Mouse (Mus musculus): ENCODE measurements at regions not wholly inside any gene's neighbourhood (a gene's known extent, or its start where the extent isn't known, plus 50 kb on each side); places are given as distances from the start of the nearest gene placed in this dataset.
"Not testable (repeated sequence)": the region's sequence is repeated elsewhere in the genome, so short reads cannot be mapped to it uniquely, and the experiment has no call there.

DNA sequence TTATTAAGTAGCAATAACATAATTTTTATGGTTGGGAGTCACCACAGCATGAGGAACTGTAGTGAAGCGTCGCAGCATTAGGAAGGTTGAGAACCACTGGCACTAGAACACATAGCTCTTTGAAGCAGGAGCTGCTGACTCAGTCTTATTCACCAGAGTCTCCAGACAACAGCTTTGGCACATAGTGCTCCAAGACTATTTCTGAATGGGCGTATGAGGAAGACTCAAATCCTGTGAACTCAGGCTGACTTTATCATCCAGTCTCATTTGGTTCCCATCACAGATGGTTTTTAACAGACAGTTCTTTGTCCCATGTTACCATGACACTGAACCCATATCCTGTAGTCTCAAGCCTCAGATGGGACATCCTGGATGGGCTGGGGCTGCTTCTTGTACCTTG lies 282.5 kb downstream of the 4933412E24Rik start:
- DNase-seq (ENCODE audit: low spot score in 2 of 2): no peak

DNA sequence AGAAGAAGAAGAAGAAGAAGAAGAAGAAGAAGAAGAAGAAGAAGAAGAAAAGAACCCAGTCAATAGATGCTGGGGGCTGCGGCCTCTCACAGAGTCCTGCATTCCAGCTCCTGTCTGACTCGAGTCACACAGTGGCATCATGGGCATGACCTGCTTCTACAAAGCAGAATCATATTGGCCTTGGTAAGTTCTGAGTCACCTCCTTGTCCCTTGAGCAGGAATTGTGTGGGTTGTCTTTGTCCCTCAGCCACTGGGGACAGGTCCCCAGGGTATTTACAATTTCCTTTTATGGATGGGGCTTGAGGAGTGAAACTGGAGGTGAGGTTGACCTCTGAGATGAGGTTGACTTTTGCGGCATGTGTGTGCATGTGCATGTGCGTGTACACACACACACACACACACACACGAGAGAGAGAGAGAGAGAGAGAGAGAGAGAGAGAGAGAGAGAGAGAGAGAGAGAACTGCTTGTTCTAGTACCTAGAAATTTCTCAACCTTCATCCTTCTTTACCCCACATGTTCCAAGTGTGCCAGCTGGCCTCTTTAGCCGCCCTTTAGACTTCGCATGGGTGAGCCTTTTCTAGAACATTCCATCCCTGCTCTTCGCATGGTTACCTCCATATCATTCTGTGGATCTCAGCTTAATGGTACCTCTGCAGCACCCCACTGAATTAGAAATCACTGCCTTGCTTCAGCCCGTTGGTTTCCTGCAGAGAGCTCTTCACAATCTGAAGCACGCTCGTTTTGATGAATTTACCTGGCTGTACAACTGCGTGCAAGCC lies 283.2 kb downstream of the 4933412E24Rik start:
- no peak for DNase-seq (ENCODE audit: low spot score in 2 of 2)

DNA sequence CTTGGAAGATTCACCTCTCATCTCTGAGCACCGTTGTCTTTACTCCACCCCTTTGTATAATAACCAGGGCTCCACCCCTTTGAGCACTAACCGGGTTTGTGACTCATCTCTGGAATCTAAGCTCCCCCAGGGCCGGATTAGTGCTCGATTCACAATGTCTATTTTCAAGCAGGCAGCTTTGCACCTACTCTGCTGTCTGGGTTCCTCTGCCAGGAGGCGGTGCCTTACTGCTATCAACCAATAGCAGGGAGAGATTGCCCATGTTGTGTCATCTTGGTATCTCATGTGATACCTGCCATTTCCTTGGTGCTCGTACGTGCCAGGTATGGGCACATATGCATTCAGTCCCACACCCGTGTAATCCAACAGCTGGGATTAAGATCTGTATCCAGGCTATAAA lies 285.3 kb downstream of the 4933412E24Rik start:
- DNase-seq (ENCODE audit: low spot score in 2 of 2): no peak

DNA sequence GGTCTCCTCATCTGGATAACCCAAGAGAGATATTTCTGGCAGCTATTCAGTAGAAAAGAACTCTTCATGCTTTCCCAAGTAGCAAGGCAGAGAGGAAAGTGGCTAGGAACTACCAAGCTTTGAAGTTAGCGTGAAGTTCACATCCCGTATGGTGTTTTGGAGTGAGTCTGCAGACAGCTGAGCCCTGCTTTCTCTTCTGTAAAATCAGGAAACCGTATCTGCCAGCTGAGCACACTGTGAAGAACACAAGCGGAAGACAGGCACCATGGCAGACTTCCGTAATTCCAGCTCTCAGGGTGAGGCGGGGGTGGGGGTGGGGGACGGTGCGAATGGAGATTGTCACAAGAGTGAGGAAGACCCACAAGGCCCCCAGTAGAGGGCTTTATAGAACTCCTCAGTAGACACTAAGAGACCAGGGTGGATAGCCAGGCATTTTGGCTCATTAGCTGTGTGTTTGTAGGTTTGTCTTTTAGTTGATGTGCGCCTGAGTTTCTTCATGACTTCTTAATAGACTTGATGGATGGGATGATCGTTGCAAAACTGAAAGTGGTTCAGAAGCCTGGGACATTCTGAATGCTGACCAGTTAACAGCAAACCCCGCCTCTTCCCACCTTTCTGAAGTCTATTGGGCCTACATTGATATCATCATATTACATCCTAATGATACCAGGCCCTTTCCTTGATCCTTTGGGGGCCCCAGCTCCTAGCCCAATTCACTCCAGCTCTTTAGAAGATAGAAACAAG lies 287.4 kb downstream of the 4933412E24Rik start:
- peak; percentile 28 to 54 for DNase-seq (ENCODE audit: low spot score in 2 of 2)

DNA sequence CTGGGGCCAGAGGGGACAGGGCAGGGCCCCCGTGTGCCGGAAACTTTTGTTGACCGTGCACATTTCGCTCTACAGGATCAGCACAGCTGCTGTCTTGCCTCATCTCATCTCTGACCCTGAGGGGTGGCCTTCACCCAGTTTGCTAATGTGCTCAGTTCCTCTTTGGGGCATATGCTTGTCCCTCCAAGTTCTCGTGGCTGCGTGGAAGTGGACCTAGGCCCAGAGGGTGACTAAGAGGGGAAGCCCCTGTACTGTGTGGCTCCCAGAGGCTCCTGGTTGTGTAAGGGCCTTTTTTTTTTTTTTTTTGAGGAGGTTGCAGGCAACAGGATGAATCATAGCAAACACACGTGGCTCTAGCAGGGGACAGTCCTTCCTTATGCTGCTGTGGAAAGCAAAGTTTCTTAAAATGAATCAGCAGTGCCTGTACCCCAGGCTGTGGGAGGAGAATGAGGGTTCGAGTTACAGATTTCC lies 288.2 kb downstream of the 4933412E24Rik start:
- DNase-seq (ENCODE audit: low spot score in 2 of 2): peak; percentile 75 to 89

DNA sequence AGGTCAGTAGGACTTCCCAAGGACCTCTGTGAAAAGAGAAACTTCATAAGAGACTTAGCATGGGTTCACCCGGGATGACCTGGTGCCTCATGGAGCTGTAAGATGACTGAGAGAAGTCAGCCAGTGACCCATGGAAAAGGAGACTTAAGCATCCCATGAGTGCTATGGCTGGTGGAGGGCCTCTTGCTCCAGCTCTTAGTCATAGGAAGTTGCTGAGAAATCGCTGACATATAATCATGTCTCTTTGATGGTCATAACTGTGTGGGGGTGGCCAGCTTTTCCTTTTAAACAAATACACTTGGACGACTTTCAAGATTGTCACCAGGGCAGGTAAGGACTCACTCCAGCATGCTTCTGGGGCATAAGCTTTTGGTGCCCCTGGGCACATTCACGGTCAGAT lies 290.5 kb downstream of the 4933412E24Rik start:
- DNase-seq (ENCODE audit: low spot score in 2 of 2): no peak

DNA sequence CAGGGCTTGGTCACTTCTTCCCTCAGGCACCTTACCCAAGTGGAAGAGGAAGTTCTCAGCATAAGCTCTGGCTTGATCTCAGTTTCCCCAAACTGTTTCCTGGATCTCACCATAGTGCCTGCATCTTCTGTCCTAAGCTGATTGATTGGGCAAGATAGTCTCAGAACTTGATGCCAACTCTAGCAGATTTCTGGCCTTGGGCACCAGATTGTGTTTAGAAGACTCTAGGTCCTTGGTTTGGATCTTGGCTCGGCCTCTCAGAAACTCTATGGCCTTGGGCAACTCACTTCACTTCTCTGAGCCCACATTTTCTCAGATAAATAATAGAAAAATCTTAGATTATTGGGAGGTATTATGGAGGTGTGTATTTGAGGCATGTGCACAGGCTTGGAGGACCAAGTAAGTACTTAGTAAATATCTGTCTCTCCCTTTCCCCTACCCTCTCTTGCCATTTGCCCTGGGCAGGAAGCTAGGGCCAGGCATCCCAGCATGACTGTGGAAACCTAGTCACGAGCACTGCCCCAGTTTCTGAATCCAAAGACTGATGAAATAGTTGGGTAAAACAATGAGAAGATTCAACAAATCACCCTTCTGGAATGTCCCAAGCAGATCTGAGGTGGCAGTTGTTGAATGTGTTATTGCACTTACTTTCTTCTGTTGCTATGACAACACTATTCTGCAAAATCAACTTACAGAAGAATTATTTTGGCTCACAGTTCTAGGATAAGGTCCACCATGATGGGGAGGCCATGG lies 293.6 kb downstream of the 4933412E24Rik start:
- DNase-seq (ENCODE audit: low spot score in 2 of 2): no peak

DNA sequence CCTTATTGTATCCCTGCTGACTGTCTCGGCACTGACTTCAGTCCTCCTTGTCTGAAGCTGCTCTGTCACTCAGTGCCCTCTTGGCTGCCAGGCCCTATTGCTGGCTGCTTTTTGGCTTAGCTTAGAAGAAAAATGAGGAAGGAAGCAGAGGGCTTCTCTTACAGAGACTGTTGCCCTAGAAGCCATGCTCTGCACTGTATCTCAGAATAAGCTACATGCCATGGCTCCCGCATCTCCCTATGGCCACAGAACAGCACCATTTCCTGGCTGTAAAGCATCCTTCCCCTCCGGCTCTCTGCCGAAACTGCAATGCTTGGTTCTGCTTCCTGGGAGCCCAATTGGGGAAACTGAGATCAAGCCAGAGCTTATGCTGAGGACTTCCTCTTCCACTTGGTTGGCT lies 295.0 kb downstream of the 4933412E24Rik start:
- DNase-seq (ENCODE audit: low spot score in 2 of 2): peak; percentile 24 to 48

DNA sequence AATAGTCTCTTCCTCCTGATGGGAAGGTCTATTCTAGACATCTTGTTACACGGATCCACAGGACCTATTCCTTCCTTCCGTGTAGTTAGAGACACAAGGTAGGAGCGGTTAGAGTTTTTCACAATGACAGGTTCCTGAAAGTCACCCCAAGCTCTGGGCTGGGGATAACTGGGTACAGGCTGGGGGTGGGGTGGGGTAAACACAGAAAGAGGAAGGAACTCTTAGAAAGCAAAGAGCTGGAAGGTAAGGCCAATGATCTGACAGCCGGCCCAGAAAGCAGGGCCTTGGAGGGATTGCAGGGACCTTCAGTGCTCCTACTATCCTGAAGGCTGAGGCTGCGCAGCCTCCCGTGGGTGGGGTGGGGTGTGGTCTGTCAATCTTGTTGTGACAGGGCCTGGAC lies 295.4 kb downstream of the 4933412E24Rik start:
- no peak for DNase-seq (ENCODE audit: low spot score in 2 of 2)

DNA sequence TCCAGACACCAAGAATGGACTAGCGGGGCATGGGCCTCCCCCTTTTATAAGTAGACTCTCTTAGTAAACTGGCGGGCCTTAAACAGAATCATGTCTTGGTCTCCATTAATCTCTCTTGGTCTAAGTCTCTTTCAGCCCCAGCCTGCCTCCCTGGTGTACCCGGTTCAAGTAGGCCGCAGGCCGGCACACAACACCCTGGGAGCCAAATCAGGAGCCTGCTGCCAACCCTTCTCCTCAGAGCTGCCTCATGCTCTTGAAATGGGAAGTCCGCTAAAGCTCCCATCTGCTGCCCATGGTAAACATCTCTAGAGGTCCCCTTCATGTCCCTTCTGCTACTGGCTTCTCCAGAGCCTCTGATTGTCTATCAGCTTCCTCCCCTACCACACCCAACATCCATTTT lies 296.3 kb downstream of the 4933412E24Rik start:
- no peak for DNase-seq (ENCODE audit: low spot score in 2 of 2)

DNA sequence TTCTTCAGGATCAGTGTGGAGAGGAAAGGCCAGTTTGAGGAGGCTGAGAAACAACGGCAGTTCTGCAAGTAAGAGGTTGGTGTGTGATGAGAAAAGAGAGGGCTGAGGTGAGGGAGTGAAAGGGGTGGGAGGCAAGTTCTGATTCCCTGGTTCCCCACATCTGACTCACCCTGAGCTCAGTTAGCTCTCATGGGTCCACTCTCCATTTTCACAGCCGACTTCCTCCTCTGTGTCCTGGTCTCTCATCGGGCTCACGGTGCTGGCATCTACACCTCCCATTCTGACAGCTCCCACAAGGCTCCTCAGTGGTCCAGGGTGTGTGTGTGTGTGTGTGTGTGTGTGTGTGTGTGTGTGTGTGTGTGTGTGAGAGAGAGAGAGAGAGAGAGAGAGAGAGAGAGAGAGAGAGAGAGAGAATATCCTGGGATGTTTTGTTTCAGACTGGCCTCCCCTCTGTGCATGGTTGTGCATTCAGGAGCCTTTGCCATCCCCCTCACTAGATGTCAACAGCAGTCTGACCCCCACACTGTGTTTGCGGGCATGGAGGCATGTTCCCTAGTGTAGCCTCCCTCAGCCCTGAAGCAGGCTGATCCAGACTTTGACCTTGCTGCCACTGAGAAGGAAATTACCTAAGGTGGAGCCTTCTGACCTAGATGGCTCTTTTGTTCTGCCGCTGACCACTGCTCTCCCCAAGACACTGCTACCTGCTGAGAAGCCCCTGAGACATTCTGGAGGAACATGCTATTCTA lies 296.9 kb downstream of the 4933412E24Rik start:
- DNase-seq (ENCODE audit: low spot score in 2 of 2): not testable (repeated sequence)

DNA sequence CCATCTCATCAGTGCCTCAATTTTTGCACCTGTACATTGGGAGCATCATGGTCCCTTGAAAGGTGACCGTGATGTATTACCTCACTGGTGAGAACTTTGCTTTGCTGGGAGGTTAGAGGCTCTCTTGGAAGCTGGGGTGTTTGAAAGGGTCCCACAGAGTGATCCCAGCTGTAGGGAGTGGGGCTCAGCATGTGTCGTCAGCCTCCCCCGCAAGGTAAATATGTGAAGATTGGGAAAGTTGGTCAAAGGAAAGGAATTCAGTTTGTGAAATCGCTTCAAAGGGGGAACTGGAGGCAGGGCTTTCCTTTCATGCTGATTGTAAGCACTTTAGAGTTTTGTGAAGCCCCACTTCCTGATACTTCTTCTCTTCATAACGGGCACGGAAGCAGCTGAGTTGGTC lies 299.5 kb downstream of the 4933412E24Rik start:
- DNase-seq (ENCODE audit: low spot score in 2 of 2): peak in 1 of 2 experiments; percentile 18

DNA sequence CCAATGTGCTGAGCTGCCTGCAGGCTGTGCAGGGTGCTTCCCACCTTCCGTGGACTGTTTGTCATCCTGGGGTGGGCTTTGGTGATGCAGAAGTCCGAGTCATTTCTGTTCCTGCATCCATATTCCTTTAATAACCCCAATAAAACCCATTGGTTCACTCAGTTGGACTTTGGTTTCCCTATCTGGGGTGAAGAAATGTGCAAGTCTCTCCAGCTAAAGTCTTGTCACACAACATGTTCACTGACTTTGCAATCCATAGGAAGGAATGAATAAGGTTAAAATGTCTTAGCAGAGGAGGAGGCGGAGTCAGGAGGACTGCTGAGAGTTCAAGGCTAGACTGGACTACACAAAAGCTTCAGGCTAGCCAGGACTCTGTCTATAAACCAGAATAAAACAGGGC lies 300.5 kb downstream of the 4933412E24Rik start:
- DNase-seq (ENCODE audit: low spot score in 2 of 2): no peak

DNA sequence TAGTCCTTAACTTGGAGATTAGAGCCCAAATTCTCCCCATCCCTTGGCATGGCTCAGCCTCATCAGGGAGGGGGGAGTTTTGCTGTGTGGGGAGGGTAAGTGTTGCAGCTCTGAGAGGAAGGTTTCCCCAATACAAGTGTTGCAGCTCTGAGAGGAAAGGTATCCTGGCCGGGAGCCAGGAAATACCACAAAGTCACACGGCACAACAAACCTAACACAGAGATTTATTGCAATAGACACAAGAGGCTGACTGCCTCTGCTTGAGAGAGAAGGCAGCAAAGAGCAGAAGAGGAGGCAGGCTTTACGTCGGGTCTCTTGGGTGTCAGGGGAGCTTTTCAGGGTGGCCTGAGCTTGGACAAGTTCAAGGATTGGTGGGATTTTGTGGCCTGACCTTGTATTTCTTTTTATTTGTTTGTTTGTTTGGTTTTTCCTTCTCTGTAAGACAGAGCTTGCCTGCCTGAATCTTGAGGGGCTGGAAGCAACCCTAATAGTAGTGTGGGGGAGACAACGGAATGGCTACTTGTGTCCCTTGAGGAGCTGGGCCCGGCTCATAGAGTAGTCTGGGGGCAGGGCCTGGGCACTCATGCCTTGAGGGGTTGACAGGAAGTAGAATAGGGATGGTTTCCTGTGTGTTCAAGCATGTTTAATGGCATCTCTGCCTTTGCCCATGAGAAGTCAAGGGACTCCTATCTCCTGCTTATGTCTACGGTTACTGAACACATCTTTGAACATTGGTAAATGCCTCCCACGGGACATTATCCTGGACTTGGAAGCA lies 302.3 kb downstream of the 4933412E24Rik start:
- no peak for DNase-seq (ENCODE audit: low spot score in 2 of 2)

DNA sequence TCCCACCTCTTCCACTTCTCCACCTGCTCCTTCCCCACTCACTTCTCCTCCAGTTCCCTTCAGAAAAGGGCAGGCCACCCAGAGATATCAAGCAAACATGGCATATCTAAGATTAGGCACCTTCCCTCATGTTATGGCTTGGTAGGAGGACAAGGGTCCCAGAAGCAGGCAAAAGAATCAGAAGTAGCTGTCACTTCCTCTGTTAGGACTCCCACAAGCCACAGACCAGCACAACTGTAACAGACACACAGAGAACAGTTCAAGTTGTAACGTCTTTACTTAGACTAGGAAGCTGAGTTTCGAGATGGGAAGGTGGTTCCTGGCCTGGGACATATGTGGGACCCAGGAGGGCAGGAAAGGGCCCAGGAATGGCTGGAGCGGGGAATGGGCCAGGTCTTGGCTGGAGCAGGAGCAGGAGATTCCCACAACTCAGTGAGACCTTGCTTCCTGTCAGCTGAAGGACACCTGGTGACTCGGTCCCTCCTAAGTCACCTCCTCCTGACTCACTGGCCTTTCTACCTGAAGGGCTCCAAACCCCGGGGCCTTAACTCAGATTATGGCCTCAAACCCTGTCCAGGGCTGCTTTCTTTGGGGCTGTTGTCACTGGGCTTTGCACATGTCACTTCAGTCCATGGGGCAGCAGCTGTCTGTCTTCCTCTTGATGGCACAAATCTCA lies 304.2 kb downstream of the 4933412E24Rik start:
- no peak for DNase-seq (ENCODE audit: low spot score in 2 of 2)

DNA sequence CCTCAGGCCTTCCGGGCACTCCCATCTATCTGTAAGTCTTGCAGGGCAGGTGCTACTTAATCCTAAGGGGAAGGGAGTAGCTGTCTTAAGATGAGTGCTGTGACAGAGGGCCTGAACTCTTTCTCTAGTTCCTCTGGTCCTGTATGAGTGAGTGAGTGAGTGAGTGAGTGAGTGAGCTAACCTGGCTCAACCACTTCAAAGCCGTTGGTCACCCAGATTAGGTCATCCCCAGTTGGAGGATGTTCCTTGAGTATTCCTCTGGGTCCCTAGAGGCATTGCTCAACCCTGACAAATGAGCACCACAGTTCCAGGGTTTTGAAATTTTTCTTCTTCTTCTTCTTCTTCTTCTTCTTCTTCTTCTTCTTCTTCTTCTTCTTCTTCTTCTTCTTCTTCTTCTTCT lies 306.5 kb downstream of the 4933412E24Rik start:
- DNase-seq (ENCODE audit: low spot score in 2 of 2): no peak

DNA sequence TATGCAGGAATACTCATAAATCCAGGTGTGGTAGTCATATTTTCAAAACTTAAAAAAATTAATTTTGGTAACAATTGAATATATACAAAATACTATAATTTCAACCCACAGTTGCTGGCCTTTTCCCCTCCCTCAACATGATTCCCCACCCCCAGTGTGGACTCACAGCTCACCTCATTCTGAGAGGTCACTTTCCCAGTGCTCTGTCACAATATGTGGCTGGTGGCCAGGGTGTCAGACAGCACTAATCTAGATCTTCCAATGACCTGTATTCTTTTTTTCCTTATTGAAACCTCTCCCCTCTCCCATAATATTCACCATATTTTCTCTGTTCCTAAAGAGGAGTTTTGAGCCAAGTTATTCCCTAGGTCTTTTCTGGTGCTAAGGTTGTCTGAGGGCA lies 308.0 kb downstream of the 4933412E24Rik start:
- no peak for DNase-seq (ENCODE audit: low spot score in 2 of 2)

DNA sequence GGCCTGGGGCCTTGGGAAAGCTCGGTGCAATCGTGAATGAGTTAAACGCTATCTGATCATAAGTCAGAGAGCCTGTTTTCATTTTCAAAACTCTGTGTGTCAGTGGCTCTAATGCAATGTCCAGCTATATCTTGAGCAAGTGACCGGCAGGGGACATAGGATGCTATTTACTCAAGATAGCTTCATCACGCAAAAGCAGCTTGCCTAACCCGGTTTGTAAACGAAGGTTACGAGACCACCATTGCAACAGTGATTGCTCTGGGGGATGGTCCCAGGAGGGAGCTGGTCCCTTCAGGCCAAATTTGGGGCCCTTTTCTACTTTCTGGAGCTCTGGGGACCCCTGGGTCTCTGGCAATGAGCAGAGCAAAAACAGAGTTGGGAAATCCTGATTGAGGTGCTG lies 309.3 kb downstream of the 4933412E24Rik start:
- DNase-seq (ENCODE audit: low spot score in 2 of 2): no peak
